In the genomic region with DNA sequence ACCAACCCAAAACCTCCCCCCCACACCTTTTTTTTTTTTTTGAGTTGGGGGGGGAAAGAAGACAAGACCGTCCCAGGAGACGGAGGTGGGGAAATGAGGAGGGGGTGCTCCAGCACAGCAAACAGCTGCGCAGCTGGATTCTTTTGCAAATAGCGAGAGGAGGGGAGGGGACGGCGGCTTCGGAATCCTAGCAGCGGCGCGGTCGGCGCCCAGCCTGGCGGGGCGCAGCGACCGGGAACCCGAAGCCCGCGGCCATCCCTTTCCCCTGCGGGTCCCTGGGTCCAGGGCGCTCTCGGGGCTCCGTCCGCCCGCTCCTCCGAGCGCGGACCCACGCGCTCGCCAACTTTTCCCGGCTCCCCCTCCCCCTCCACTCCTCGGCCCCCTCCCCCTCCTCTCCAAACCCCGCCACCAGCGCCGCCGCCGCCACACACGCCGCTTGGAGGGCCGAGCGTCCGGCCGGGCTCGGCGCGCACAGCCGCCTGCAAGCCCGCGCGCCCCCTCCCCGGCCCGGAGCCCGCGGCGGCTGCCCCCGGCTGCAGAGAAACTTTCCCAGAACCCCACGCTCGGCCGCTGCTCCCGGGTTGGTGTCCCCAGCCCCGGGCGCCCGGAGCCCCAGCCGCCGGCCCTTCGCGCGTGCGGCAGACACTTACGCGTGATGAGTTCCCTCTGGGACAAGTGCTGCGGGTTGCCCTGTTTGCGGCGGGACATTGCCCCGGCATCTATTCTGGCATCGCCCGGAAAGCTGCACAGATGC, we compare ENCODE assay signal across 7 mouse cellular contexts. TPM values are rescaled to one million over a fixed set of nuclear protein-coding genes. Genes with fewer than 3 reads are reported as not detected.
DNase-seq lines count a peak whose midpoint lies in the region; ATAC-seq lines count a peak whose summit lies in the region.

No protein-coding gene starts in this region.

- under 1% methylated on average over 58 of the region's 78 CpGs for WGBS in embryonic facial prominence, embryonic 13.5 days
- under 1% methylated on average over 69 of the region's 78 CpGs for WGBS in intestine, embryonic 14.5 days
- under 1% methylated on average over 58 of the region's 78 CpGs for WGBS in neural tube, embryonic 12.5 days

- no peaks in the 10 kb centered on the region for H3K9me3 ChIP-seq in embryonic facial prominence, embryonic 13.5 days
- no peaks in the 10 kb centered on the region for H3K9me3 ChIP-seq in intestine, embryonic 14.5 days (ENCODE audit: control insufficient read depth, low read length)
- H3K9me3 ChIP-seq in neural tube, embryonic 12.5 days: no peaks in the 10 kb centered on the region

- peak overlapping the region; percentile 97 for H3K4me3 ChIP-seq in embryonic facial prominence, embryonic 13.5 days
- H3K4me3 ChIP-seq in intestine, embryonic 14.5 days (ENCODE audit: low read depth, low read length): peak overlapping the region; percentile 74
- H3K4me3 ChIP-seq in neural tube, embryonic 12.5 days: peak overlapping the region; percentile 81

- H3K4me2 ChIP-seq in embryonic facial prominence, embryonic 13.5 days: peak overlapping the region; percentile 93
- H3K4me2 ChIP-seq in intestine, embryonic 14.5 days (ENCODE audit: low read length): peak overlapping the region; percentile 93
- H3K4me2 ChIP-seq in neural tube, embryonic 12.5 days (replicated peaks): peak overlapping the region; percentile 81

- peak overlapping the region; percentile 100 for H3K9ac ChIP-seq in embryonic facial prominence, embryonic 13.5 days
- peak overlapping the region; percentile 74 for H3K9ac ChIP-seq in intestine, embryonic 14.5 days (ENCODE audit: low read length)
- peak overlapping the region; percentile 93 for H3K9ac ChIP-seq in neural tube, embryonic 12.5 days

- DNase-seq in left cerebral cortex, postnatal 4 days: peak; percentile 30
- no peak for DNase-seq in left cerebral cortex, adult 8-10 months (ENCODE audit: low spot score in 2 of 2)
- peak; percentile 74 for DNase-seq in intestine, embryonic 14.5 days (ENCODE audit: low spot score)
- DNase-seq in frontal cortex, postnatal 36 days (ENCODE audit: low spot score in 2 of 2): no peak
- no peak for DNase-seq in right cerebral cortex, adult 18-20 months

- peaks cover 55% of the 10 kb centered on the region for H3K4me1 ChIP-seq in embryonic facial prominence, embryonic 13.5 days
- H3K4me1 ChIP-seq in intestine, embryonic 14.5 days (replicated peaks; ENCODE audit: control insufficient read depth, insufficient read depth, low read length): peaks cover 32% of the 10 kb centered on the region
- H3K4me1 ChIP-seq in neural tube, embryonic 12.5 days: peaks cover 38% of the 10 kb centered on the region

- no peak for ATAC-seq in embryonic facial prominence, embryonic 13.5 days (ENCODE audit: insufficient number of reproducible peaks, insufficient read depth, low FRiP score, low TSS enrichment, low read depth)
- ATAC-seq in intestine, embryonic 14.5 days (replicated peaks; ENCODE audit: low FRiP score, low TSS enrichment, low read depth): no peak
- ATAC-seq in neural tube, embryonic 12.5 days (ENCODE audit: low FRiP score, low read depth): no peak

- H3K27me3 ChIP-seq in embryonic facial prominence, embryonic 13.5 days: no peaks in the 10 kb centered on the region
- peaks cover 15% of the 10 kb centered on the region; the same call in 1 of the 2 replicates for H3K27me3 ChIP-seq in intestine, embryonic 14.5 days (replicated peaks; ENCODE audit: control insufficient read depth, insufficient read depth, low read length)
- H3K27me3 ChIP-seq in neural tube, embryonic 12.5 days (replicated peaks): peaks cover 14% of the 10 kb centered on the region

- no peaks in the 10 kb centered on the region for H3K36me3 ChIP-seq in embryonic facial prominence, embryonic 13.5 days
- H3K36me3 ChIP-seq in intestine, embryonic 14.5 days (ENCODE audit: control insufficient read depth, insufficient read depth, low read length): no peaks in the 10 kb centered on the region
- no peaks in the 10 kb centered on the region for H3K36me3 ChIP-seq in neural tube, embryonic 12.5 days

- intact Hi-C loops in left cerebral cortex, postnatal 4 days (cut with DNase I): no loop called here

- H3K27ac ChIP-seq in embryonic facial prominence, embryonic 13.5 days: peak overlapping the region; percentile 100
- peak overlapping the region; percentile 11; the same call in 1 of the 2 replicates for H3K27ac ChIP-seq in intestine, embryonic 14.5 days (ENCODE audit: low read depth)
- peak overlapping the region; percentile 68 for H3K27ac ChIP-seq in neural tube, embryonic 12.5 days

RNA-seq across cellular contexts. Expression of a gene that starts 0.8 kb away (rescaled TPM):
- total RNA-seq in left cerebral cortex, postnatal 4 days (2021): 100 to 1,000 TPM; 125 to 127 TPM
- 100 to 1,000 TPM in 2 of 4 experiments, 10 to 100 TPM in 2; 82.0 to 102 (median 95.3) TPM for total RNA-seq in left cerebral cortex, adult 8-10 months (2022)
- 35.7 and 40.6 TPM in 2 replicates for polyA plus RNA-seq in embryonic facial prominence, embryonic 13.5 days (2015; fragmentation: Nextera tagmentation; extraction: Ambion mirVana)
- polyA plus RNA-seq in intestine, embryonic 14.5 days (2014; fragmentation: Nextera tagmentation; extraction: Ambion mirVana): 8.3 and 8.8 TPM in 2 replicates
- polyA plus RNA-seq in neural tube, embryonic 12.5 days (2016; fragmentation: Nextera tagmentation; extraction: Ambion mirVana): 25.9 and 27.1 TPM in 2 replicates

Comparison
In these comparisons a context has a peak if more than half of its experiments do, and no peak if none do; other contexts are left out.
1. DNase-seq: peak in left cerebral cortex, postnatal 4 days (single experiment) and intestine, embryonic 14.5 days (single experiment); none in left cerebral cortex, adult 8-10 months (0 of 2), frontal cortex, postnatal 36 days (0 of 2) and right cerebral cortex, adult 18-20 months (single experiment).
2. H3K27ac ChIP-seq: peak in every context shown above with its lines; median percentile 100 in embryonic facial prominence, embryonic 13.5 days; 68 in neural tube, embryonic 12.5 days; 11 in intestine, embryonic 14.5 days.
3. Peak in every context shown above with its lines, with median percentiles within 50 percentile points of each other: H3K4me2 ChIP-seq, H3K4me3 ChIP-seq and H3K9ac ChIP-seq.